Comparison of ENCODE assay signal across 8 mouse cellular contexts in genomic region chr6:90735396-90736036, GRCm38 (mm10).
DNase-seq lines count a peak whose midpoint lies in the region; ATAC-seq and TF ChIP-seq lines count a peak whose summit lies in the region.

No protein-coding gene starts in this region.

- H3K27ac ChIP-seq in embryonic facial prominence, embryonic 12.5 days: no peak overlapping the region
- H3K27ac ChIP-seq in intestine, embryonic 15.5 days: no peak overlapping the region
- peak overlapping the region; percentile 85; the same call in 1 of the 2 replicates for H3K27ac ChIP-seq in midbrain, postnatal 0 days (ENCODE audit: low read depth, low read length)

- intact Hi-C loops in left cerebral cortex, postnatal 25 days (cut with DNase I): loop anchor here (2.0 kb wide), 1 partner anchor 73 kb away; no protein-coding TSS in a partner anchor

- DNase-seq in kidney, adult 11 months: peak; percentile 26
- DNase-seq in kidney, postnatal 25 days: no peak
- DNase-seq in midbrain, postnatal 0 days (ENCODE audit: low spot score): no peak
- no peak for DNase-seq in layer of hippocampus, adult 11-12 months (ENCODE audit: low spot score)
- no peak for DNase-seq in layer of hippocampus, postnatal 14 days (ENCODE audit: low spot score in 2 of 2)
- DNase-seq in left cerebral cortex, postnatal 25 days (ENCODE audit: low spot score in 2 of 2): no peak

- peak overlapping the region; percentile 69; the same call in 1 of the 2 replicates for H3K9ac ChIP-seq in embryonic facial prominence, embryonic 12.5 days
- peak overlapping the region; percentile 59 for H3K9ac ChIP-seq in intestine, embryonic 15.5 days
- peak overlapping the region; percentile 90; the same call in 1 of the 2 replicates for H3K9ac ChIP-seq in midbrain, postnatal 0 days (replicated peaks; ENCODE audit: low read length, poor library complexity, severe bottlenecking)

- H3K36me3 ChIP-seq in embryonic facial prominence, embryonic 12.5 days: no peaks in the 10 kb centered on the region
- no peaks in the 10 kb centered on the region for H3K36me3 ChIP-seq in intestine, embryonic 15.5 days
- no peaks in the 10 kb centered on the region for H3K36me3 ChIP-seq in midbrain, postnatal 0 days (ENCODE audit: insufficient read depth, low read length)

- H3K4me1 ChIP-seq in embryonic facial prominence, embryonic 12.5 days: peaks cover 14% of the 10 kb centered on the region; the same call in 1 of the 2 replicates
- H3K4me1 ChIP-seq in intestine, embryonic 15.5 days (replicated peaks): peaks cover 24% of the 10 kb centered on the region
- H3K4me1 ChIP-seq in midbrain, postnatal 0 days (ENCODE audit: insufficient read depth, low read length): peaks cover 14% of the 10 kb centered on the region; the same call in 1 of the 2 replicates

- peak; percentile 13; the same call in 1 of the 2 replicates for ATAC-seq in embryonic facial prominence, embryonic 12.5 days (ENCODE audit: insufficient number of reproducible peaks, insufficient read depth, low FRiP score, low TSS enrichment)
- no peak for ATAC-seq in intestine, embryonic 15.5 days
- ATAC-seq in midbrain, postnatal 0 days (ENCODE audit: low FRiP score): no peak

- 31% methylated on average over 4 of the region's 4 CpGs for WGBS in embryonic facial prominence, embryonic 12.5 days
- WGBS in intestine, embryonic 15.5 days: 33% methylated on average over 4 of the region's 4 CpGs
- 35% methylated on average over 4 of the region's 4 CpGs for WGBS in midbrain, postnatal 0 days

- no peaks in the 10 kb centered on the region for H3K9me3 ChIP-seq in embryonic facial prominence, embryonic 12.5 days
- no peaks in the 10 kb centered on the region for H3K9me3 ChIP-seq in intestine, embryonic 15.5 days
- H3K9me3 ChIP-seq in midbrain, postnatal 0 days (ENCODE audit: low read length): no peaks in the 10 kb centered on the region

- peaks cover 5% of the 10 kb centered on the region; the same call in 1 of the 2 replicates for H3K27me3 ChIP-seq in embryonic facial prominence, embryonic 12.5 days
- H3K27me3 ChIP-seq in intestine, embryonic 15.5 days (replicated peaks): no peaks in the 10 kb centered on the region
- no peaks in the 10 kb centered on the region for H3K27me3 ChIP-seq in midbrain, postnatal 0 days (ENCODE audit: insufficient read depth, low read length)

- H3K4me3 ChIP-seq in embryonic facial prominence, embryonic 12.5 days: peak overlapping the region; percentile 79
- peak overlapping the region; percentile 83 for H3K4me3 ChIP-seq in intestine, embryonic 15.5 days (replicated peaks)
- peak overlapping the region; percentile 83 for H3K4me3 ChIP-seq in midbrain, postnatal 0 days (ENCODE audit: low read depth, low read length)

- peak overlapping the region; percentile 67 for H3K4me2 ChIP-seq in embryonic facial prominence, embryonic 12.5 days (replicated peaks)
- H3K4me2 ChIP-seq in intestine, embryonic 15.5 days (replicated peaks): peak overlapping the region; percentile 93
- peak overlapping the region; percentile 96 for H3K4me2 ChIP-seq in midbrain, postnatal 0 days (ENCODE audit: low read depth, low read length, poor library complexity, severe bottlenecking)

- TF ChIP-seq CTCF in midbrain, postnatal 0 days (IDR thresholded peaks at IDR 0.05): no peak
